Mouse (Mus musculus) kidney, postnatal 36 days (tissue): ENCODE data around the gene Sfxn1.

Experiments
- DNase-seq, 2 experiments: peaks; one replicate each; pipeline ENCODE4 v3.0.0; 2021 to 2022; ENCODE audit warnings: mixed read lengths in 2 of 2

The Sfxn1 gene

GRCm38 (mm10) chr13:54143788-54144187, 72.1 kb downstream of the Sfxn1 start:
- DNase-seq = no peak

DNA sequence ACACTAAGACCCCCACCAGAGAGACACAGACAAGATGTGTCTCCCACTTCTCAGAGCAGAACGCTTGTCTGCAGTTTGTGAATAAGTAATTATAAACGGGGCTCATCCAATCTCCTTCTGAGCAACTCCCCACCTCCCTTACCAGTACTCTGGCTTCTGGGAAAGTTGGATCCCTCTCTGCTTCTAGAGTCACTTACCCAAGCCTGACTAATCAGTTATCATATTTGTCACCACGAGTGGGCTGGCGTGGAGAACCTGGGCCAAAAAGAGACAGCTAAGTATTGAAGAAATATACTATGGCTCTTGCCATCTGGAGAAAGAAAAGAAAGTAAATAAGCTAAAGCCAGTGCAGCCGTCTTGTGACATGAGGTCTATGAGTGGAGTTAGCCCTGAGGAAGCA, 73.0 kb downstream of the Sfxn1 start:
- DNase-seq = no peak

DNA sequence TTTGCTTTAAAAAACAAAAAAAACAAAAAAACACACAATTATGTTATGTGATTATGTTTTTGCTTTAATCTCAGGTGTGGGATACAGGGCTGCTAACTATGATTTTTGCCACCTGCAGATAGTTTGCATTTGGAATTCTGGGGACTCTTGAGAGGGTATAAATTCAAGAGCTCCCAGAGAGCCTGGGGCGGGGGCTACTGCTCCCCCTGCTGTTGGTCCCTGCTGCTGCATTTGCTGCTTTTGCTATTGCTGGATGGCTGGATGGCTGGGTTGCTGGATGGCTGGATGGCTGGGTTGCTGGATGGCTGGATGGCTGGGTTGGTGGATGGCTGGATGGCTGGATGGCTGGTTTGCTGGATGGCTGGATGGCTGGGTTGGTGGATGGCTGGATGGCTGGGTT, 75.7 kb downstream of the Sfxn1 start:
- DNase-seq = peak in 1 of 2 experiments; percentile 42

GRCm38 (mm10) chr13:54152421-54152820, 80.8 kb downstream of the Sfxn1 start:
- DNase-seq = no peak

DNA sequence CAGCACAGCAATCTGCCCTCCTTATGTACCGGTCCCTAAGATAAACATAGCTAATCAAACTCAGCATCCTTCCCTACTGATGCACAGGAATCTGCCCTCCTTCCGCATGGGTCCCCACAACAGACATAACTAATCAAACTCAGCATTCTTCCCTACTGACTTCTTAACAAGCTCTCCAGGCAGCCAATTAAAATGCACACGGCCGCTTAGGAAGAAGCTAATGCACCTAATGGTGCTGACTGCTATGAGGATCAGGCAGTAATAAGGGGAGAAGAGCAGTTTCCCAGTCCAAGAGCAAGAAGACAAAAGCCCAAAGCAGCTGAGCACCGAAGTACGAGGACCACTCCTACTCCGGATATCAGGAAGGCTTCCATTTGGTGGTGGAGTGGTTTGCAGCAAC, 81.2 kb downstream of the Sfxn1 start:
- no peak for DNase-seq

DNA sequence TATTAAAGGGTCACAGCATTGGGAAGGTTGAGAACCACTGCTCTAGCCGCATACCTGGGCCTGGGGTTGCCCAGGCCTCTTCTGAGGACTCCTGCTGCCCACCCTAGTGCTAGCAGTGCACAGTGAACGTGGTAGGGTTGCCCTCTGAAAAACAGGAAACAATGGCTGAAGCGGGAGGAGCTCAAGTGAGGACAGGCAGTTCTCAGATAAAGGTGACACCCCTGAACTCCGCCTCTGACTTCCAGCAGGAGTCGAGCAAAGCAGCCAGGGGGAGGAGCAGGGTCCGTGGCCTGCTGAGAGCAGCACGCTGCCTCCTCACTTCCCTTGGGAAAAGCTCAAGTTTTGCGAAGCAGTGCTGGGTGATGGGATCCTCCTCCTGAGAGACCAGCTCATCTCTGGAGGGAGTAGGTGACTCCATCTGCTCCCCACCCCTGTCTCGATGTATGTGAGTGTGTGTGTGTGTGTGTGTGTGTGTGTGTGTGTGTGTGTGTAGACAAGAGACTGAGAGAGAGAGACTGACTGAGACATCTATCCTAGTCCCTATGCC, 82.1 kb downstream of the Sfxn1 start:
- no peak for DNase-seq

DNA sequence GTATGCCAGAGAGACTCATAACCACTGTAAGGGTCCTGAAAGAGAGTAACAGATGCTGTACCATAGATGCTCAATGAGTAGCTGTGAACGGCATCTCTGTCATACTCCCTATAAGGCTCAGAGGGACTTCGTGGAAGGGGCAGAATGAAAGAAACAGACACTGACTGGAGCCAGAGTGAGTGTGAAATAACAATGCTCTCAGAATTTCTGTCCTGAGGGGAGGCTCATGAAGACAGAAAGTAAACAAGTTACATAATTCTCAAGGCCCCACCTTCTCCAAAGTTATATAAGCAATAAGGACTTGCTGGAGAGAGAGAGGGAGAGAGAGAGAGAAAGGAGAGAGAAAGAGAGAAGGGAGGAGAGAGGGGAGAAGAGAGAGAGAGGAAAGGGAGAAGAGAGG, 84.2 kb downstream of the Sfxn1 start:
- no peak for DNase-seq
